8 mouse cellular contexts compared by ENCODE assay signal in genomic region chr17:32142907-32143854, GRCm38 (mm10). TPM values are rescaled to one million over a fixed set of nuclear protein-coding genes. Genes with fewer than 3 reads are reported as not detected.
A peak's percentile ranks its signal among the peaks of the same experiment; 100 is the strongest.
DNase-seq lines count a peak whose midpoint lies in the region; ATAC-seq lines count a peak whose summit lies in the region.

No protein-coding gene starts in this region.

- DNase-seq in Muller cell, postnatal 12 days (ENCODE audit: inconsistent ontology term): peak; percentile 71
- DNase-seq in cerebellum, adult 9-11 months: peak; percentile 75
- peak; percentile 57 to 77 for DNase-seq in frontal cortex, postnatal 10 days (ENCODE audit: low spot score in 2 of 2)
- peak; percentile 77 to 82 for DNase-seq in layer of hippocampus, postnatal 14 days (ENCODE audit: low spot score in 2 of 2)
- peak; percentile 88 for DNase-seq in lung, postnatal 14 days
- peak; percentile 88 for DNase-seq in retina, embryonic 14.5 days (ENCODE audit: low spot score)
- peak; percentile 90 for DNase-seq in thymus, postnatal 4 days

- peak overlapping the region; percentile 51 for H3K9ac ChIP-seq in hindbrain, embryonic 12.5 days

- H3K4me3 ChIP-seq in hindbrain, embryonic 12.5 days: peak overlapping the region; percentile 28

- peaks cover 73% of the 10 kb centered on the region for H3K36me3 ChIP-seq in hindbrain, embryonic 12.5 days

- no peak overlapping the region for H3K27ac ChIP-seq in hindbrain, embryonic 12.5 days

- no peaks in the 10 kb centered on the region for H3K9me3 ChIP-seq in hindbrain, embryonic 12.5 days (replicated peaks)

- H3K27me3 ChIP-seq in hindbrain, embryonic 12.5 days: no peaks in the 10 kb centered on the region

- H3K4me2 ChIP-seq in hindbrain, embryonic 12.5 days (replicated peaks): peak overlapping the region; percentile 52

- peak; percentile 77 for ATAC-seq in hindbrain, embryonic 12.5 days (ENCODE audit: low FRiP score)

- 0 out of 2 replicates have a peak, but pooled peaks cover 3% of the 10 kb centered on the region for H3K4me1 ChIP-seq in hindbrain, embryonic 12.5 days

- WGBS in hindbrain, embryonic 12.5 days: 25% methylated on average over 39 of the region's 39 CpGs

RNA-seq across cellular contexts. Expression of gene Notch3, which starts 23.5 kb away (rescaled TPM):
- 23.6 TPM in 2 replicates for polyA plus RNA-seq in hindbrain, embryonic 12.5 days (2016; fragmentation: Nextera tagmentation; extraction: Ambion mirVana)
- total RNA-seq in layer of hippocampus, postnatal 14 days (2021): 10 to 100 TPM; 15.3 to 15.9 TPM

RNA-seq across cellular contexts. Expression of gene Ephx3, which starts 46.2 kb away (rescaled TPM):
- polyA plus RNA-seq in hindbrain, embryonic 12.5 days (2016; fragmentation: Nextera tagmentation; extraction: Ambion mirVana): 0.08 TPM in 1 of 2 replicates, not detected in the other
- under 1 TPM; 0.25 to 0.26 TPM for total RNA-seq in layer of hippocampus, postnatal 14 days (2021)
